Mouse (Mus musculus) limb, embryonic 10.5 days (tissue): Measurements from ENCODE around the gene Tsr1. TPM values are rescaled to one million over a fixed set of nuclear protein-coding genes. Genes with fewer than 3 reads are reported as not detected.
A peak's percentile ranks its signal among the peaks of the same experiment; 100 is the strongest.

Source experiments
- DNase-seq: peaks from one replicate; pipeline ENCODE4 v3.0.0-alpha.2; 2017; ENCODE audit warnings: low spot score
- H3K27ac ChIP-seq: fragments of 300-500 bp; sonication (generic); 2 replicates; pipeline ENCODE4 v1.5.1; 2016; ENCODE audit warnings: mild to moderate bottlenecking
- H3K27me3 ChIP-seq: fragments of 300-500 bp; sonication (generic); 2 replicates; pipeline ENCODE4 v1.6.1; 2016; ENCODE audit warnings: low read depth, mild to moderate bottlenecking; ENCODE audit not compliant: poor library complexity, severe bottlenecking
- H3K36me3 ChIP-seq: fragments of 300-500 bp; sonication (generic); 2 replicates; pipeline ENCODE4 v1.6.1; 2016; ENCODE audit warnings: mild to moderate bottlenecking, moderate library complexity
- H3K4me1 ChIP-seq: fragments of 300-500 bp; sonication (generic); 2 replicates; pipeline ENCODE4 v1.6.1; 2016
- H3K4me3 ChIP-seq: fragments of 300-500 bp; sonication (generic); 2 replicates; pipeline ENCODE4 v1.5.1; 2016; ENCODE audit warnings: mild to moderate bottlenecking, moderate library complexity
- H3K9me3 ChIP-seq: fragments of 300-500 bp; sonication (generic); replicated peaks from 2 replicates; pipeline ENCODE4 v1.6.1; 2016; ENCODE audit warnings: mild to moderate bottlenecking
- WGBS: fragments of 180-500 bp; shearing (Covaris S2); methylation state at CpG from one replicate; pipeline ENCODE4 v1.1.7; 2016; 5-methylcytosine and 5-hydroxymethylcytosine counted together
- polyA plus RNA-seq: library from polyadenylated mRNA; unstranded; fragments of >200 nt; fragmentation: Nextera tagmentation; extraction: Ambion mirVana; gene quantifications from 2 replicates; pipeline ENCODE4 v1.2.1, GENCODE M21; 2016

Gene Tsr1
- 55.3 and 61.4 TPM in 2 replicates for polyA plus RNA-seq

DNA sequence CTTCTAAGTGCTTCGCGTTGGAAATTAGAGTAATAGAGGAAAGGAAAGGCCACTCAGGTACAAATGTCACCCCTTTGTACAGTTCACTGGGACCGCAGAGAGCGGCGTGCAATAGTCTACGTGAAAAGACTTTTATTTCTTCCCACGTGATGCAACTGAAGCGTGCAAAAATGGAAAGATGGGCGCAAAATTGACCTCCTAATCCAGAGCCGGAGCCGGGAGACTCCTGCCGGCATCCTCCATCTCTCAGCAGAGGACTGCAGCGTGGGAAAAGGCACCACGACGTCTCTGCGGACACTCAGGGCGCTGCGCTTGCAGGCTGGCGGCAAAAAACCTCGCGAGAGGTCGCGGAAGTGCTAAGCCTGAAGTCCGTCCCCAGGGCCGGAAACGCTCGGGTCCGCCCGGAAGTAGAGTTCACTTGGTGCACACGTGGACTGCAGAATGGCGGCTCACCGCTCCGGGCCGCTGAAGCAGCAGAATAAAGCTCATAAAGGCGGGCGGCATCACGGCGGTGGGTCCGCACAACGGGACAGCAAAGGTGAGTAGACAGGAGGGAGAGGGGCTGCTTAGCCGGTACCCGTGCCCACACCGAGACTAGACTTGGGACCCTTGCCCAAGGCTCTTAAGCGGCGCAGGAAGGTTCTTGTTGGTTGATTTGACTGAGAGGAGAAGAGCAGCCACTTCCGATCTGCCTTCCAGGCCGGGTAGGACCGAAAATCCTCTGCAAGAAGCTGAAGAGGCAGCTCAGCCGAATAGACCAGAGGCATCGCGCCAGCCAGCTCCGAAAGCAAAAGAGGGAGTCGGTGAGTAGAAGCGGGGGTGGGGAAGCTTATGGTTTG is at the start of gene Tsr1:
Gene Tsr1, plus strand, starts transcription at position 394 of the 839 bp plus-strand sequence.
- H3K27ac ChIP-seq, result peak within 1 kb of the TSS; percentile 88
- peak within 1 kb of the TSS; percentile 82 for H3K4me3 ChIP-seq
- H3K27me3 ChIP-seq, result no peaks in the 10 kb centered on the region
- no peaks in the 10 kb centered on the region for H3K9me3 ChIP-seq
- WGBS, result under 1% methylated on average over 54 of the region's 54 CpGs
- peaks cover 40% of the 10 kb centered on the region for H3K36me3 ChIP-seq
- DNase-seq, result peak; percentile 94
- peaks cover 30% of the 10 kb centered on the region for H3K4me1 ChIP-seq

DNA sequence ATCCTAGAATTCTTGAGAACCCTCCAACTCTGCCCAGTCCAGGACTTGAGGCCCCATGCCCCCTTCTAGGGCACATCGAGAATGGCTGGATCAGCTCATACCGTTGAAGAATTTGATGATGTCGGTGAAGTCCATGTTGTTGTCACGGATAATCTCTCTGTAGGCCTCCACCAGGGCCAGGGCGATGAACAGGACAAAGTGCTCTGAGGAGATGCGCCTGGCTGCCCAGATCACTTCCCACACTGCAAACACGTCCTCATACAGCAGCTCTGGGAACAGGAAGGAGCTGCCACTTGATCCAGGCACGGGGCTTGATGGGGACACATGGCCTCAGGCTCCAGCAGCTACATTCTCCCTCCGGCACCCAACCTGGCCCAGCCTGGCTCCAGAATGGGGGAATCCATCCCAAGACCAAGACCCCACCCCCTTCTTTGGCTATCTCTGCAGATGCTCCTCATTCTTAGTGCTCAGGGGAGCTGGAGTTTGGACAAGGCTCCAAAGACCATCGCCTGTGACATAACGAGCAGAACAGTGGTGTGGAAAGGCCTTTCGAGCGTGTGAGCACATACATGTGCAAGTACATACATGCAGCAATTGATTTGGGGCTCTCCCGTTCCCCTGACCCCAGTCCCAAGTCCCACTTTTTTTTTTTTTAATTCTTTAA is 46.7 kb upstream of the Tsr1 start:
- 83% methylated on average over 14 of the region's 14 CpGs for WGBS
- H3K4me1 ChIP-seq, result peaks cover 21% of the 10 kb centered on the region
- H3K9me3 ChIP-seq, result no peaks in the 10 kb centered on the region
- no peak for DNase-seq
- no peak overlapping the region for H3K4me3 ChIP-seq
- H3K27ac ChIP-seq, result no peak overlapping the region
- no peaks in the 10 kb centered on the region for H3K36me3 ChIP-seq
- no peaks in the 10 kb centered on the region for H3K27me3 ChIP-seq

DNA sequence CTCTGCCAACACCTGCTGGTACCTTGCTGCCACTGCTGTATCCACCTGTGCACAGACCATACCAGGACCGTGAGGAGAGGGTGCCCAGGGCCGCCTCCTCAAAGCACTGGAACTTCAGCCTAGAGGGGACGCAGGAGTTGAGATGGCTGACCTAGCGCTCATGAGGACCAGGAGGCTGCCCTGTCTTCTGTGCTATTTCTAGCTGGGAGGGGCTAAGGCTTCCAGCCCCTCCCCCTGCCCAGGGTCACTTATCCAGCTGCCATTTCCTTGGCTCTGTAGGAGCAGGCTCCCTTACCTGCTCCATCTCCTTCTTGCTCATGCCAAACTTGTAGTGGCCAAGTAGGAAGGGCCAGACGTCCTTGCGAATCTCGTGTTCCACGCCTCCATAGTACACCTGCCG is 40.1 kb upstream of the Tsr1 start:
- H3K9me3 ChIP-seq, result no peaks in the 10 kb centered on the region
- H3K36me3 ChIP-seq, result no peaks in the 10 kb centered on the region
- H3K4me3 ChIP-seq, result no peak overlapping the region
- DNase-seq, result no peak
- H3K27ac ChIP-seq, result no peak overlapping the region
- no peaks in the 10 kb centered on the region for H3K27me3 ChIP-seq
- WGBS, result 84% methylated on average over 9 of the region's 9 CpGs
- H3K4me1 ChIP-seq, result peaks cover 5% of the 10 kb centered on the region

DNA sequence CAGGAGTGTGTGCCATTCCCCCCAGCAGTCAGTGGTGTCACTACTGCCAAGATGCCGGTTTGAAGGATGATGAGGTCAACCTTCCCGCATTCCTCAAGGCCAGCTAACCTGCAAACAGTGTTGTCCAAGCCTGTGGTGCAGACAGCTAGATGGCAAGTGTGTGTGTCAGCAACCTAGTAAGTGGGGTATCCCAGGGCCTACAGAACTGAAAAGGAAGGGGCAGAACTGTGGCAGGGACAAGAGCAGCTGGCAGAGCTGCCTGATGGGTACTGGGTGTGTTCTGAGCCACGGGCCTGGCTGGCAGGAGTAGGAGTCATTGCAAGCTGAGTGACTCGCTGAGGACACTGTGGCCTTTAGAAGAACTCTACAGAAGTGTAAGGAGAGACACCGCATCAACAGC is 35.7 kb upstream of the Tsr1 start:
- WGBS, result 81% methylated on average over 5 of the region's 5 CpGs
- peaks cover 7% of the 10 kb centered on the region for H3K4me1 ChIP-seq
- peaks cover 5% of the 10 kb centered on the region; the same call in 1 of the 2 replicates for H3K36me3 ChIP-seq
- H3K27ac ChIP-seq, result no peak overlapping the region
- no peak for DNase-seq
- no peaks in the 10 kb centered on the region for H3K27me3 ChIP-seq
- H3K9me3 ChIP-seq, result no peaks in the 10 kb centered on the region
- no peak overlapping the region for H3K4me3 ChIP-seq

DNA sequence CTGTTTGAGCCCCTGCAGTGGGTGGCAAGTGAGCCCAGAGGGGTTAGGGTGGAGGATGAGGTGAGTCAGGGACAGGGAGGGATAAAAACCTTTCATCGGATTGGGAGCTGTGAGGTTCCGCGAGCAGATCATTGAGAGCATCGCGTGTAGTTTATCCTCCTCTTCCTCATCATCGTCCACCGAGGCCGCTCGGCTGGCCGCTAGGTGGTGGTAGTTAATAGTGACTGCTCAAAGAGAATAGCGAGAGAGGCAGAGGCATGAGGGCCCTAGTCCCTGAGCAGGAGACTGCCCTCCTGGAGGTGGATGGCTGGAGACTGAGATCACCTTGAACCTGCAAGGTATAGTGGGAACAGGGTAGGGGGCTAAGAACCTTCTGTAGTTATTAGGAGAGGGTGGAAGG is 34.4 kb upstream of the Tsr1 start:
- WGBS, result 22% methylated on average over 11 of the region's 11 CpGs
- DNase-seq, result peak; percentile 50

DNA sequence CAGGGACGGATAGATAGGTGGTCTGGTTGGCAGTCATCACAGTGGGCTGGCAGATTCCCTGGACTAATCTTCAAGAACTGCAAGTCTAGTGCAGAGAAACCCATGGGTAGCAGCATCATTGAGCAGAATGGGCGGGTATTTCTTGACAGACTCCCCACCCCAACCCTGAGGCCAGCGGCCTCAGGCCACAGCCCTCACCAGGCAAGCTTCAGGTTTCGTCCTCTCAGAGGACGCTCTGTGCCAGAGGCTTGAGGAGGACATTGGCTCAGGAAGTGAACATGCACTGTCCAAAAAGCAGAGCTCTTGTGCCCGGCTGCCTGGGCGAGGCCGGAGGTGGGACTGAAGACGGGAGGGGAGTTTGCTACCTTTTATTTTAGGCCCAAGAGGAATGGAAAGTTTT is 33.5 kb upstream of the Tsr1 start:
- 86% methylated on average over 9 of the region's 9 CpGs for WGBS
- Histone ChIP-seq H3K27me3 (no peaks in the 10 kb centered on the region), H3K27ac (no peak overlapping the region), H3K9me3 (no peaks in the 10 kb centered on the region), H3K4me3 (no peak overlapping the region), H3K36me3 (peaks cover 5% of the 10 kb centered on the region; the same call in 1 of the 2 replicates), H3K4me1 (peaks cover 7% of the 10 kb centered on the region)
- no peak for DNase-seq

More for the DNA sequence above, 34.4 kb upstream of the Tsr1 start:
- no peaks in the 10 kb centered on the region for H3K9me3 ChIP-seq
- H3K4me3 ChIP-seq, result no peak overlapping the region
- peaks cover 5% of the 10 kb centered on the region; the same call in 1 of the 2 replicates for H3K36me3 ChIP-seq
- H3K27me3 ChIP-seq, result no peaks in the 10 kb centered on the region
- H3K4me1 ChIP-seq, result peaks cover 7% of the 10 kb centered on the region
- no peak overlapping the region for H3K27ac ChIP-seq

DNA sequence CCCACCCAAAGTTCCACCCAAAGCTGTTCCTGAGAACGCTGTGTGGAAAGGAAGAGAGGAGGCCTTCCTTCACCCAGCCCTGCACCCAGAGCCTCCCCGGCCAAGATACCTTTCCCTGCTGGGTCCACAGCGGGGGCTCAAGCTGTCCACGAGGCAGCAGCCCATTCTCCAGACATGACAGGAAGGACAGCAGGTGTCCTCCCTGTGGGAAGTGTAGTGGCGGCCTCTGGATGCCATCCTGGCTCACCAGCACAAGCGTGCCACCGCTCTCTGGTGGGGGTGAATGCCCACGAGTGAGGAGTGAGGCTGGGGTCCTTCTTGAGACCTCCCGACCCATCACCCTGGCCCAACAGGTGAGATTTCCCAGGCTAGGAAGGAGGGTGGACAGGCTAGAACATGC is 32.6 kb upstream of the Tsr1 start:
- H3K27me3 ChIP-seq, result no peaks in the 10 kb centered on the region
- no peak for DNase-seq
- H3K27ac ChIP-seq, result no peak overlapping the region
- H3K9me3 ChIP-seq, result no peaks in the 10 kb centered on the region
- peaks cover 5% of the 10 kb centered on the region; the same call in 1 of the 2 replicates for H3K36me3 ChIP-seq
- peaks cover 7% of the 10 kb centered on the region for H3K4me1 ChIP-seq
- H3K4me3 ChIP-seq, result no peak overlapping the region
- 87% methylated on average over 9 of the region's 9 CpGs for WGBS

DNA sequence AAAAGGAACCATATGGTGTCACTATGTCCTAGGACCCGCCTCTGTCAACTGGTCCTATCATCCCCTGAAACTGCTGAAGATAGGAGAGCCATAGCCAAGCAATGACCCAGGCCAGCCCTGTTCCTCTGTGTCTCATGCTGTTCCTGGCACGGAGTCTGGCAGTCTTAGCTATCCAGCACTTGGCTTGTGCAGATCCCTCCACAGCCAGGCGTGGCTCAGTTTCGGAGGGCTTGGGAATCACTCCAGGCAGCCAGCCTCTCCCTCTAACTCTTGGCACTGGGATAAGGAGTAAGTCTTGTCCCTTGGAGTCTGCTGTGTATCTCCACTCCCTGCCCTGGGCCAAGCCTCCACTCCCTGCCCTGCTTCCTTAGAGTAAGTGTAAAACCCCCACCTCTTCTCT is 31.2 kb upstream of the Tsr1 start:
- Histone ChIP-seq H3K4me1 (peaks cover 8% of the 10 kb centered on the region), H3K27me3 (no peaks in the 10 kb centered on the region), H3K9me3 (no peaks in the 10 kb centered on the region), H3K4me3 (no peak overlapping the region), H3K36me3 (peaks cover 5% of the 10 kb centered on the region; the same call in 1 of the 2 replicates), H3K27ac (no peak overlapping the region)
- DNase-seq, result no peak
- 86% methylated on average over 4 of the region's 4 CpGs for WGBS

DNA sequence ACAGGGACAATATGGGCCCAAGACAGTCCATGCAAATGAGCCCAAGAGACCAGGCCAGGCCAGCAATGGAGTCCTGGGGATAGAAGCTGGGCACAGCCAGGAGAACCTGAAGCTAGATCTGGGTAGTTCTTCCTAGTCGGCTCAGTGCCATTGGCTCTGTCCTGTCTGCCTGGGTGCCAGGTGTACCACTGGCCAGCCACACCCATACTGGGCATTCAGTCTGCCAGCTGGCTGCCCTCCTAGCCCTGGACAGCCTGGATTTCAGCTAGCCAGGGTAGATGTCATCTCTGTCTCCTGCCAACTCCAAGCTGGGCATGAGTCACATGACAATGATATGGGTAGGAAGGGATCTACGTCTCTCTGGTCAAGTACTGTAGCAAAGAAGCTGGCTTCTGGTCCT is 30.7 kb upstream of the Tsr1 start:
- H3K36me3 ChIP-seq, result peaks cover 5% of the 10 kb centered on the region; the same call in 1 of the 2 replicates
- 82% methylated on average over 2 of the region's 2 CpGs for WGBS
- peaks cover 8% of the 10 kb centered on the region for H3K4me1 ChIP-seq
- H3K9me3 ChIP-seq, result no peaks in the 10 kb centered on the region
- DNase-seq, result no peak
- H3K27ac ChIP-seq, result no peak overlapping the region
- H3K4me3 ChIP-seq, result no peak overlapping the region
- no peaks in the 10 kb centered on the region for H3K27me3 ChIP-seq

DNA sequence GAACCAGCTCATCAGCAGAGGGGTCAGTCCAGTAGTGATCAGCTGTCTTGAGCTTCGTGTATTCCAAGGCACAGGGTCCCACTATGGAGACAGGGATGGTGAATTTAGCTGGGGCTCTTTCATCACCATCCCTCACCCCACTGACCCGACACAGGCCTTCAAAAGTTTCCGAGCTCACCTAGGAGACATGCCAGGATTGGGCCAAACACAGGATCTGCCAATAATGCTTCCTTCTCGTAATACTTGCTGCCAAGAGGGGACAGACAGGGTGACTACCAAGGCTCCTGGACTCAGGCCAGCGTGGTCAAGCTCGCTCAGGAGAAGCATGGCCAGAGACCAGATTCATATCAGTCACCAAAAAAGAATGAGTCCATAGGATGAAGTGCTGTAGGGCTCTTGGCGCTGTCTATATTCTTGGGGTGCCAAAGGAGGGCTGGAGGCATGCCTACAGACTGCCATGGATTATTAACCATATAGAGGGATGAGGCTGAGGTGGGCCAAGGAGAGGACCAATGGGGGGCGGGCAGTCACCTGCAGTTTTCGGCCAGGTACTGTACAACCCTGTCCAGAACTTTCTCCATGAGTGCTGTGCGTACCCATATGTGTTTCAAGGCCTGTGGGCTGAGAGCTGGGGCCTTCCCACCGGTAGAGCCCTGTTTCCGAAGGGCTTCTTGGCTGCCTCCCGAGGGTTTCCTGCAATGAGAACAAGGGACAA is 29.7 kb upstream of the Tsr1 start:
- H3K27me3 ChIP-seq, result no peaks in the 10 kb centered on the region
- peaks cover 8% of the 10 kb centered on the region for H3K4me1 ChIP-seq
- peaks cover 5% of the 10 kb centered on the region; the same call in 1 of the 2 replicates for H3K36me3 ChIP-seq
- WGBS, result 91% methylated on average over 13 of the region's 13 CpGs
- H3K4me3 ChIP-seq, result no peak overlapping the region
- H3K27ac ChIP-seq, result no peak overlapping the region
- DNase-seq, result no peak
- H3K9me3 ChIP-seq, result no peaks in the 10 kb centered on the region

DNA sequence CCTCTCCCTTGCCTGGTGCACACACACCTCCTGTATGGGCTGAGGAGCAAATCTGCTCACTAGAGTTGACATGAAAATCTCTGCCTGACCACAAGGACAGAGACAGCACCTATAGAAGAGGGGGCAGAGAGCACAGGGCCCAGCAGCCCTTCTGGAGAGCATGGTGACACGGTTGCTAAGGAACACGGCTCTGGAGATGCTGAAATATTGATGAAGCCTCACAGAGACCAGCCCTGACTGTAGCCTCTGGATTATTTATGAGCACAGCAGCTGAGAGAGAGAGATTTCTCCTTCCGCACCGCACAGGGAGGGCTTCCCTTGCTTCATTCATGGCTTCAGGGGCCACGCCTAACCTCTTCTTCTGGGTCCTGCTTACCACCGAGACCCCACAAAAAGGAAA is 28.3 kb upstream of the Tsr1 start:
- H3K27ac ChIP-seq, result no peak overlapping the region
- no peak overlapping the region for H3K4me3 ChIP-seq
- no peak for DNase-seq
- H3K4me1 ChIP-seq, result peaks cover 10% of the 10 kb centered on the region
- no peaks in the 10 kb centered on the region for H3K9me3 ChIP-seq
- H3K36me3 ChIP-seq, result peaks cover 5% of the 10 kb centered on the region; the same call in 1 of the 2 replicates
- H3K27me3 ChIP-seq, result no peaks in the 10 kb centered on the region
- 84% methylated on average over 6 of the region's 6 CpGs for WGBS

DNA sequence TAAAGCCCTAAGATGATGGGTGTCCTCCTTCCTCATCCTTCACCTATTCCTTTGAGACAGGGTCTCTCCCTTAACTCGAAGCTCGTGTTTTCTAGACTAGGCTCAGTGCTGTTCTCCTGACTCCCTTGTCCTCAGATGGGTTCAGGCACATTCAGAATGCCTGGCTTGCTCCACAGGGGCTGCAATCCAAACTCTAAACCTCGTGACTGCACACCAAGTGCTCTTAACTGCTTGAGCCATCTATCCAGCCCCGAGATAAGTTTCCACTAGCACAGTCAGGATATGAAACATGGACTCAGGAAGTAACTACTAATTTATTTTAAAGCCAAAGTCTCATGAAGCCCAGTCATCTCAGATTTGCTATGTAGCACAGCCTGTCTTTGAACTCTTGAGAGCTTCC is 27.3 kb upstream of the Tsr1 start:
- 79% methylated on average over 4 of the region's 4 CpGs for WGBS
- no peak overlapping the region for H3K27ac ChIP-seq
- no peaks in the 10 kb centered on the region for H3K27me3 ChIP-seq
- H3K4me3 ChIP-seq, result no peak overlapping the region
- no peak for DNase-seq
- peaks cover 12% of the 10 kb centered on the region for H3K4me1 ChIP-seq
- no peaks in the 10 kb centered on the region for H3K9me3 ChIP-seq
- H3K36me3 ChIP-seq, result no peaks in the 10 kb centered on the region
